Mouse (Mus musculus): ENCODE data around the gene Sdc1.

GRCm38 (mm10) chr12:8762667-8763066, 8.5 kb upstream of the Sdc1 start:
- TF ChIP-seq POLR2A (IDR thresholded peaks at IDR 0.05; ENCODE audit: low read depth, low read length) (no peak), RAD21 (IDR thresholded peaks at IDR 0.05; ENCODE audit: low read depth, low read length) (peak; percentile 78), CTCF (conservative IDR thresholded peaks at IDR 0.05 in 1 of 2, IDR thresholded peaks at IDR 0.05 in 1 of 2; ENCODE audit: low read depth in 2 of 2, low read length in 2 of 2) (peak; percentile 48 to 76; a peak in 3 of 4 replicates), ZMIZ1 (IDR thresholded peaks at IDR 0.05; ENCODE audit: low read depth, low read length) (no peak), ZKSCAN1 (IDR thresholded peaks at IDR 0.05; ENCODE audit: borderline replicate concordance, low read depth, low read length) (no peak), EP300 (IDR thresholded peaks at IDR 0.05; ENCODE audit: low read length) (no peak), JUN (IDR thresholded peaks at IDR 0.05; ENCODE audit: insufficient read depth, low read depth, low read length) (no peak), TBP (conservative IDR thresholded peaks at IDR 0.05; ENCODE audit: low read depth, low read length) (no peak), KAT2A (IDR thresholded peaks at IDR 0.05; ENCODE audit: insufficient replicate concordance, low read length) (no peak), USF2 (conservative IDR thresholded peaks at IDR 0.05; ENCODE audit: low read depth, low read length) (no peak), NRF1 (IDR thresholded peaks at IDR 0.05; ENCODE audit: low read depth, low read length) (no peak), ZC3H11A (IDR thresholded peaks at IDR 0.05; ENCODE audit: low read depth, low read length) (no peak), USF1 (IDR thresholded peaks at IDR 0.05; ENCODE audit: low read depth, low read length) (no peak)

Data from CH12.LX (cell line).